Mouse (Mus musculus) ovary, postnatal 36 days (tissue): ENCODE data around the gene Zdhhc17.
A peak's percentile ranks its signal among the peaks of the same experiment; 100 is the strongest.

Source experiments
- DNase-seq: peaks from one replicate; pipeline ENCODE4 v3.0.0; 2022; ENCODE audit warnings: low spot score, mixed read lengths

Gene Zdhhc17

GRCm38 (mm10) chr10:110921890-110922289 is 88.0 kb downstream of the Zdhhc17 start:
- DNase-seq = no peak

DNA sequence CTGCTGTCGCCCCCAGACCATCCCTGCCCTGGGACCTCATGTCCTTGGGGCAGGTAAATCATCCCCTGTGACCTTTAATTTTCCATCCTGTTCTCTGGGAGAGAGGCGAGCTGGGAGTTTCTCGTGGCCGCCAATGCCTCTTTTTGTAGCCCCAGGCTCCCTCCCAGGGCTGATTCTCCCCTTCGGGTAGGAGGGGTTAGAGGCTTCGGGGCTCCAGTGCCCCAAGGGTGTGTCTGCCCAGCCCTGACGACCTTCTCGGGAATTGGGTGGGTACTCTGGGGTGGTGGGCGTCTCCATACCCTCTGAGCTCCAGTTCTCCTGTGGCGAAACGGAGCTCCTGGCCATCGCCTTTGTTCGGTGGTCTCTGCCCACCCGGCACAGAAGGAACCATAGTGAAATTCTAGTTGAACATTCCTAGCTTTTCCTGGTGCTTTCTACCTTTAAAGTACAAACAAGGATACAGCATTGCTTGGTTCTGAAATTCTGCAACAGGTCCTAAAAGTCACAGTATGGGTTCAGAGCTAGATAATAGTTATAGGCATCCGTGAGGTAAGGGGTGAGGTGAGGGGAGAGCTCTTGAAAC is 89.5 kb downstream of the Zdhhc17 start:
- DNase-seq = no peak

- DNase-seq = peak; percentile 93
Measured at GRCm38 (mm10) chr10:110919531-110920343, 90.2 kb downstream of the Zdhhc17 start, which contains the start of gene Csrp2. Csrp2 (plus strand) TSS chr10:110919789.

DNA sequence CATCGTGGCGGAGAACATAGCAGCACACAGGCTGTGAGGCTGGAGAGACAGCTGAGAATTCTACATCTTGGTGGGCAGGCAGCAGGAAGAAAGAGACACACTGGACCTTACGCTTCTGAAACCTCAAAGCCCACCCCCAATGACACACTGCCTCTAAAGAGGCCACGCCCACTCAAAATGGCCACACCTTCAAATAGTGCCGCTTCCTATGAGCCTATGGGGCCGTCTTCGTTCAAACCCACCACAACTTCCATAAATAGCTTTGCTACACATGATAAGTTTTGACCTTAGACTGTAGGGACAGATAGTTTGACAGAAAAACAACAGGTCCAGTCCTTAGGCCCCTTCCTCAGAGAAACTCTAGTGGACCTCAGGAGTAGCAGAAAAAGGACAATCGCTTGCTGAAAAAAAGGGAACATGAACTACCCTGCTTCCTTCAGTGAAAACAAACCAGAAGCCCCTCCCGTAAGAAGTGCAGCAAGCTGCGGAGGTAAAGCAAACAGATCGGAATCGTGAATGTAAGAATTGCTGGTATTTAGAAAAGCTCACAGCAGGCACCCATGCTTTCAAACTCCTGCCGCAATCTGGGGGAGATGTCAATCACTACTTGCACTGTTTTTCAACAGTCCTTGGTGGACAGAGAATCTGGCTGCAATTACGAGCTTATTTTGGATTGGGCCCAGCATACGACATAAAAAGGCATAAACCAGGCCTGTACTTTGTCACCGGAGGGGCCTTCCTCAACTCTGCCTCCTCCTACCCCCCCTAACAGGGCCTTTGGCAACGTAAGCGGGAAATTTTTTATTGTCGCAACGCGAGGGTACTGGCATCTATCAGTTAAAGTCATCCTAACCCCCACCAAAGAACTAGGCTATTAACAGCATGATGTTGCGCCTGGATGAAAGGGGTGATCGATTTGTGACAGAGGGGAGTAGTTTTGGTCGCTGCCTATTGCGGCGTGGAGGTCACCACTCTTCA is 91.2 kb downstream of the Zdhhc17 start:
- DNase-seq = no peak

DNA sequence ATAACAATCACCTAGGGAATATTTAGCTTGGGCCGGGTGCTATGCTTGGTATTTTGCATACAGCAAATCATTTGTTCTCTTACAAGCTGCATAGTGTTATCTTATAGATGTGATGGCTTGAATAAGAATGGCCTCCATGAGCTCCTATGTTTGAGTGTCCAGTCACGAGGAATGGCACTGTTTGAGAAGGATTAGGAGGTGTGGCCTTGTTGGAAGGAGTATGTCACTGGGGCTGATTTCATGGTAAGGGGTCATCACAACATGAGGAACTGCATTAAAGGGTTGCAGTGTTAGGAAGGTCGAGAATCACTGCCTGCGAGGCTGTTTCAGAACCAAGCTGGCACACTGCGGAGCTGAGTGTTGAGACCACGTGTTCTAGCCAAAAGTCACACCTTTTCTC is 92.4 kb downstream of the Zdhhc17 start:
- no peak for DNase-seq

DNA sequence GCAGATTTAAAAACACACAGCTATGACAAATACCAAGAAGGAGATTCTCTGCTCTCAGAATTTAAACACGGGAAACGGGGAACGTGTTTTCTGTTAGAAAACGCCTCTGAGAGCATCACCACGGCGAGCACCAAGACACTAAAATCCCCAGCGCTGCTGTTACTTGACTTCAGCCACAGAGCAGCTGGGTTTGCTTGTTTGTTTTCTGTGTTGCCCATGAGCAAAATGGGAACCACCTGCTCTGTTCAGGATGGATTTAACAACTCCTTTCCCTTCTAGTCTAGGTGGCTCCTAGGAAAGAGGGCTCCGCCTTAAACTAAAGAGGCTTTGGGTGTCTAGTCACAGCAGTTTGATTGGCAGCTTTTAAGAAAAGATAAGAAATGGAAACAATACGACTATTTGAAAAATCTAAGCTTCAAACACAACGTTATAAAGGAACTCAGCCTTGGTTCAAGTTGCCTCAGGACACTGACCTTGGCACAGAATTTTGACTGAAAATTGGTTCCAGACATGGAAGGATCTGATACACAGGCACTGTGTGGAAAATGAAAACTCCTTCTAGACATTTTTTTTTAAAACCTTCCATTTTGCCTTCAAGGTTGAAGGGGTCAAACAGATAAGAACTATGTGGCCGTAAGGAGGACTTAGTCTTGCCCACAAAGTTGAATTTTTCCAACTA is 93.1 kb downstream of the Zdhhc17 start:
- DNase-seq = no peak

DNA sequence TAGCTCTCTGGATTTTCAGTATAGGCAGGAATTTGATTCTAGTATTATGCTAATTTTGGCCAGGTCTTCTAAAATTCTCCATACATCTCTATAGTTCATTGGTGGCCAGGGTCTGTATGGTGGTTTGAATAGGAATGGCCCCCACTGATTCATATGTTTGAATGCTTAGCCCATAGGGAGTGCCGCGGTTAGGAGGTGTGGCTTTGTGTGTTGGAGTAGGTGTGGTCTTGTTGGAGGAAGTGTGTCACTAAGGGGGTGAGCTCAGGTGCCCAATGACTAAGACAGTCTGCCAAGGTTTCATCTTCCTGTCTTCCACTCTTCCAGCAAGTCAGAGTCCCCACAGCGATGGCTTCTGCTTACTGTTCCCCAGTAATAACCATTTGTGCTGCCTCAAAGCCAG is 106.1 kb downstream of the Zdhhc17 start:
- no peak for DNase-seq

GRCm38 (mm10) chr10:110899744-110900501 is 110.0 kb downstream of the Zdhhc17 start:
- DNase-seq = no peak
